Mouse (Mus musculus) mesoderm, embryonic 11.5 days (tissue): ENCODE data around the gene Vmn1r49.
"Not testable (repeated sequence)": the region's sequence is repeated elsewhere in the genome, so short reads cannot be mapped to it uniquely, and the experiment has no call there.

Source experiments
- DNase-seq: peaks from one replicate; pipeline ENCODE4 v3.0.0-alpha.2; 2012; ENCODE audit warnings: low read depth, low spot score

Gene Vmn1r49

DNA sequence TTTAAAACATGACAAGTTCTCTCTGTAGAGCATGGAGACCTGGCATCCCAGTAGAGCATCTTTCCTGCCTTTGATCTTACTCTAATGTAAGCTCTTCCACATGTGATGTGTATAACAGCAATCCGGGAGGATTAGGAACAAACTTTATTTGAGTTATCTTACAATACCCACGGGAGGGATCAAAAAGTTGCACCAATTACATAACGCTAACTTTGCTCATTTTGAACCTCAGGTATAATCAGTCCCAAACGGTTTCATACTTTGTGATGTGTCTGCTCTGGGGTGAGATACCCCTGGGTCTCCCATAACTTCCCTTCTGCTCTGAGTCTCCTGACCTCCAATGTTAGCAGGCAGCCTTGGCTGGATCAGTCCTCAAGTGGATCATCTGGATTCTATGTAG lies at the start of gene Vmn1r49:
Vmn1r49 (minus strand) TSS at position 101 of the 400 bp plus-strand sequence.
- no peak for DNase-seq

DNA sequence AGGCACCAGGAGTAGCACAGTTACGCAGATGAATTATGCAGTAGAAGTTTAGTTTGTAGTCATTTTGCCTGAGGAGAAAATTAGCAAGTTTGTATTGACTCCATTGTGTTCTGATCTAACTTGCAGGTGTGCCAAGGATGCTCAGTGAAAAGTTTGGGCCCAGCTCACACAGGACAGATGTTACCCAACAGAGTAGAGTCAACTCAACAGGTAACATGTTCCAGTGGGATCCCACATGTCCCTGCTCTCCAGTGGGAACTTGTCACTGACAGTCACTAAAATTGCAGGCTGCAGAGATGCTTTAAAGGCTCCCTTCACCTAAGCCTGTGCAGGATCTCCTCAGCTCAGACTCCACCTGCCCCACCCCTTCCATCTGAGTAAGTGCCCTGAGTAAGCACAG lies 44.0 kb upstream of the Vmn1r49 start, which contains the start of gene Vmn1r51:
Vmn1r51 (plus strand) TSS at position 301 of the 400 bp plus-strand sequence.
- not testable (repeated sequence) for DNase-seq

DNA sequence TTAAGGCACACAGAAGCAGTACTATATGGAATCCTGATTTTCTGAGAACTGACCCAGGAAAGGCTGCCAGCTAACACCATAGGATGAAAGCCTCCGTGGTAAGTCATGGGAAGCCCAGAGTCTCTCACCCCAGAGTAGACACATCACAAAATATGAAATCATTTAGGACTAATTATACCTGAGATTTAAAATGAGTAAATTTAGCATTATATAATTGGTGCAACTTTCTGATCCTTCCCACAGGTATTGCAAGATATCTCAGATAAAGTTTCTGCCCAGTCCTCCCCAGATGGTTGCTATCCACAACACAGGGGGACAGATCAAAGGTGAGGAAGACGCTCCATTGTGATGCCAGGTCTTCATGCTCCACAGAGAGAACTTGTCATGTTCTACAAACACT lies 22.8 kb upstream of the Vmn1r49 start, which contains the start of gene Vmn1r50:
Vmn1r50 (plus strand) TSS at position 301 of the 400 bp plus-strand sequence.
- no peak for DNase-seq

DNA sequence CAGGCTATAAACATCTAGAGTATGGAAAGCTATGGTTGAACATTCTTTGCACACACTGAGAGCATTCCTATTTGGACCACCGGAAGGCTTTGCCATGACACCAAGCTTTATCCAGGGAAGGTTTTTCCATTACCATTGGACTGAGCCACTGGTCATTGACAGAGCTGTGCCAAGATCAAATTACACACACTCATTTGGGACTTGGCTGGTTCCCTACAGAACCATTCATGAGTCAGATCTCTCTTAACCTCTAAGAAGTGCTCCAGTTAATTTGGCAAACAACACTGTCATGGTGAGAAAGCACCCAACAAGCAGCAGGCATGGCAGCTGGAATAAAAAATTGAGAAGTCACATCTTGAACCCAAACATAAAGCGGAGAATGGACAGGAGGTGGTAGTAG lies 22.3 kb upstream of the Vmn1r49 start:
- DNase-seq, result no peak

DNA sequence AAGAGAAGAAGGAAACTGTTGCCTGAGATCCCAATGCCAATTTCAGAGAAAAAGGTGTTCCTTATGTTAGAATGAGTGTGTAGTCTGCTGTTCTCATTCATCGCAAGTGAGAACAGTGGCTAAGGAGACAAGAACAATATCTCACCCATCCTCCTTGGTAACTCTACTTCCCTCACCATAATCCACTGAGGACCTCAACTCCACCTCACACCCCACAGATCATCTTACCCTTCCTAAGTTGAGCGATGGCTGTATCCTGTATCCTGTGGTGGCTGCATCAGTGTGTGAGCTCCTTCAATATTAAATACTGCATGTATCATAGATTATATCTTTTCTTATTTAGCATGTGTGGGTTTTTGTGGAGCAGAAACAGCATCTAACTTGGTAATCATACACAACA lies 41.6 kb downstream of the Vmn1r49 start, which contains the start of gene Vmn1r48:
Vmn1r48 (minus strand) TSS at position 101 of the 400 bp plus-strand sequence.
- DNase-seq, result not testable (repeated sequence)
